Mouse (Mus musculus): Measurements from ENCODE around the gene F11r.
"Not testable (repeated sequence)": the region's sequence is repeated elsewhere in the genome, so short reads cannot be mapped to it uniquely, and the experiment has no call there.

F11r gene

DNA sequence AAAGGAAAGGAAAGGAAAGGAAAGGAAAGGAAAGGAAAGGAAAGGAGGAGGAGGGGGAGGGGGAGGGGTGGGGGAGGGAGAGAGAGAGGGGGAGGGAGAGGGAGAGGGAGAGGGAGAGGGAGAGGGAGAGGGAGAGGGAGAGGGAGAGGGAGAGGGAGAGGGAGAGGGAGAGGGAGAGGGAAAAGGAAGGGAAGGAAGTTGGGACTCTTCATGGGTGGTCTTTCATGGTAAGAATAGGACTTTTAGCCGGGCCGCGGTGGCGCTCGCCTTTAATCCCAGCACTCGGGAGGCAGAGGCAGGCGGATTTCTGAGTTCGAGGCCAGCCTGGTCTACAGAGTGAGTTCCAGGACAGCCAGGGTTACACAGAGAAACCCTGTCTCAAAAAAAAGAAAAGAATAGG is 34.6 kb downstream of the F11r start:
- not testable (repeated sequence) for DNase-seq

DNA sequence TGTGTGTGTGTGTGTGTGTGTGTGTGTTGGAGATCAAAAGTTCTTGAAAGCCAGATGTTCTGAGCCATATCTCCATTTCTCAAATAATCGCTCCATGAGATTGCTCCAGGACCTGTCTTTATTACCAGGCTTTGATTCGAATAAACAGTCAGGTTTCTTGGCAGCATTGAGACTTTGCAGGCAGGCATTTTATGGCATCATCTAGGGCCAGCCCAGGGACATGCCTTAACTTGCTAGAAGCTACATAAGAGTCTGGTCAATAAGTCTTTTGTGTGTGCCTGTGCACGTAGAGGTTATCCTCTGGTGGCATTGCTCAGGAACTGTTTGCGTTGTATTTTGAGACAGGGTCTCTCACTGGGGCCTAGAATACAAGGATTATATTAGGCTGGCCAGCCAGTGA is 36.2 kb downstream of the F11r start:
- DNase-seq = no peak

GRCm38 (mm10) chr1:171473920-171474640 is 36.7 kb downstream of the F11r start:
- no peak for DNase-seq

DNA sequence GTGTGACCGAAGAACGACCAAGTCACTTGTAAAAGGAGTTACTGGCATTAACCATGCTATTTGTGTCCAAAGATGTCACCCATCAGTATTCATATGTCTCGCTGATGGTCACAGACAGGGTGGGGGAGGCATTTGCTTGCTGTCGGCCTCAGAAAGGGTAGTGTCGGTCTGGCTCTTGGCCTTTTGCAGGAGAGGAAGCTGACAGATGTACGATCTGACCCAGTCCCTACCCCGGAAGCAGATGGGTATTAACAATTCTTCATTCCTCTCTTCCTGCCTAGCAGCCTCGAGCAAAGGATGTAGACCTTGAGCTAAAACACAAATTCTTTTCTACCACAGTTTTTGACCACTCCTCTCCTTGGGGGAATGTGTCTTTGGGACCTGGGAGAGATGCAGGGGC is 39.8 kb downstream of the F11r start:
- DNase-seq = no peak

GRCm38 (mm10) chr1:171477758-171478545 is 40.6 kb downstream of the F11r start:
- DNase-seq = no peak

GRCm38 (mm10) chr1:171478968-171479367 is 41.6 kb downstream of the F11r start:
- DNase-seq = peak; percentile 47

DNA sequence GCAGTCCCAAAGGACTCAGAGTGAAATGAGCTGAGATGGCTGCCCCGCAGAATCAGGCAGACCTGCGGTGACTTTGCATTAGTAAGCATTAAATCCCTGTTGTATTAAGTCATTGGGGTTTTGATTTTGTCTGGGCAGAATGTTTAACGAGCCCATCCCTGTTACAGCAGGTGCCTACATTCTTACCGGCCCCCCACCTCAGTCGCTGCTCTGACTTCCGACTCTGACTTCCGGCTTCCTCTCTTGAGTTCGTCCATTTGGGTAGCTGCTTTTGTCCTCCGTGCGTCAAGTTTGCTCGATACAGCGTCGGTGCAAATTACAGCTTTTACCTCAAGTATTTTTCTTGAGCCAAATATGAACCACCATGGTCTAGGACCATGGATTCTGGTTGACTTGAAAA is 56.9 kb downstream of the F11r start:
- DNase-seq = no peak

GRCm38 (mm10) chr1:171495371-171495770 is 58.0 kb downstream of the F11r start:
- DNase-seq = no peak

DNA sequence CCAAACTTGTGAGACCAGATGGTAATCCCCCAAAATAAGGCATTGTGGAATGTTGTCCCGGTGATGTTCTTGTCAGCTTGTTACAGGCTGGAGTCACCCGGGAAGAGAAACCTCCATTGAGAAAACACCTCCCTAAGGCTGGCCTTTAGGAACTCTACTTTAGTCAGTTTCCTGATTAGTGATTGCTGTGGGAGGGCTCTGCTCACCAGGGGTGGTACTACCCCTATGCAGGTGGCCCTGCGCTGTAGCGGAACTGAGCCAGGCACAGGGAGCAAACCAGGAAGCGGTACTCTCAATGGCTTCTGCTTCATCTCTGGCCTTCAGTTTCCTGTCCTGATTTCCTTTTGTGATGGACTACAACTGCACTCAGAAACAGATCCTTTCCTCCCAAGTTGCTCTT is 62.5 kb downstream of the F11r start:
- DNase-seq = no peak

GRCm38 (mm10) chr1:171501016-171501610 is 63.8 kb downstream of the F11r start:
- no peak for DNase-seq

DNA sequence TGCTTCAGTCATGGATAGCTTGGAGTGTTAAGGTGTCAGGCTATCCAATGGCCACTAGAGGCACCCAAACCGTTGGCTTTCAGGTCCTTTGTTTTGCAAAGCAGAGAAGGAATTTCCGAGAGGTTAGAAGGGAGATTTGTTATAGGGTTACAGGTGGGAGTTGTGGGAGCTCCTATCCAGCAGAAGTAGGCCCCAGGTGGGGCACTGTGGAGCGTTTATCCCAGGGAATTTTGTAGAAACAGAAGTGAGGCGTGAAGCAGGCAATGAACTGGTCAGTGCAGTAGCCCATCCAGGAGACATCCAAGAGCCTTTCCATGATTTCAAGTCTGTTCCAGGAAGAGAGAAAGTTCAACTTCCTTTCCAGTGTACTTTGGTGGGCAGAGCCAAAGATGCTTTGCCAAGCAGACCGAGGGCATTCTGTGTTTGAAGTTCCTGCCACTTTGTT is 64.3 kb downstream of the F11r start:
- DNase-seq = no peak

DNA sequence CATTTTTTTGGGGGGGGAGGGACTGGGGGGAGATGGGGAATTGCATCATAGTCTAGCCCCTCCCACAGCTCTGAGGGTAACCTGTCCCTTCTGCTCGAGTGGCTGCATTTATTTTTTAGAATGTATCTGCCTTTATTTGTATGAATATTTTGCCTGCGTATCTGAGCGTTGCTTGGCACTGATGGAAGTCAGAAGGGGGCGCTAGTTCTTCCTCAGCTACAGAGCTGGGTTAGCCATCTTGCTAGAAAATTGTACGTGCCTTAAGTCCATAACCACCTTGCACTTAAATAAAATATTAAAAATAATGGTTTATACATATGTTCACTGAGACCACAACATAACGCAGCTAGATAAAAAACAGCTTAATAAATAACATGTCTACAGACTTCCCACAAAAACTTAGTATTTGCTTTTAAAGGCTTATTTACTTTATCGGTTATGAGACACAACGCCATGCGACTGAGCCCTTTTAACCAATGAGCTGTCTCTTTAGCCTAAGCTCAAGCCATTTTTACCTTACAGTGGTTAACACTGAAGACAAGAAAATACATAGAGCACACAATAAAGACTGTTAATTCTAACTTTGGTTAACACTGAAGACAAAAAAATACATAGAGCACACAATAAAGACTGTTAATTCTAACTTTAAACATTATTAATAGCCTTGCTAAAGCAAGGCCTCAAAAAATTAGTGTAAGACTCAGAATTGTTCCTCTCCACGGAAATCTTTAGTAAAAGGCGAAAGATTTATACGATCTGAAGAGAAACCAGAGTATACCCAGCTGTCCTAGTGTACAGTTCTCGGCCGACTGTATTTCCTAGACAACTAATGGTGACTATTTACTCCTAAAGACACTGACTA is 65.3 kb downstream of the F11r start:
- DNase-seq = peak; percentile 32

DNA sequence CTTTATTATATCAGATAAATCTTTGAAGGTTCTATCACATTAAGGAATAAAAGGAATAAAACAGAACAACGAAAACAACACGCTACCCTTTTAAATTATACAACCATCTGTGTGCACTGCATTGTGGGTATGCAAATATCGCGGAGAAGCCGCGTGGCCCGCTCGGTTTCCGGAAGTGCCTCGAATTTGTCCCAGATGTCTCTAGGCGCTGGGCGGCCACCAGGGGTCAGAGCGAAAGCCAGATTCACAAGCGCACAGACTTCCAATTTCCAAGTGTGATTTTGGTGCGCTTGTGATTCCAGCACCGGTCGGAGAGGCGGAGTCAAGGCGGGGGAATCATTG is 65.9 kb downstream of the F11r start, which contains the start of gene Alyref2:
Gene Alyref2 (plus strand): TSS at position 229 of the 342 bp plus-strand sequence.
- peak; percentile 86 for DNase-seq

- DNase-seq = peak; percentile 53
These were observed 66.4 kb downstream of the F11r start for GRCm38 (mm10) chr1:171503592-171504291.

DNA sequence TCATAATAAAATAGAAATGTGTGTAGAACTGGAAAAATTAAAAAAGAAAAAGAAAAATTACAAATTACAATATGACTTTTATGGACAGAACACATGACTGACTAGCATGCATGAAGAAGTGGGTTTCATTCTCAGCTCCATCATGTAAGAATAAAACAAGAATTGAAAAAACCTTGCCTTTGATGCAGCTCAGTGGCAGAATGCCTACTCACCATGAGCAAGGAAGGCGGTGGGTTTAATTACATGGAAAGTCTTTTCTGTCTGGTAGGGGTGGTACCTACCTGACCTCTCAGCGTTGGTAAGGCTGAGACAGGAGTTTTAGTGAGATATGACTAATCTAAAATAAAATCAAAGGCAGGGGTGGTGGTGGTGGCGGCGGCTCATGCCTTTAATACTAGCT is 67.3 kb downstream of the F11r start:
- no peak for DNase-seq

DNA sequence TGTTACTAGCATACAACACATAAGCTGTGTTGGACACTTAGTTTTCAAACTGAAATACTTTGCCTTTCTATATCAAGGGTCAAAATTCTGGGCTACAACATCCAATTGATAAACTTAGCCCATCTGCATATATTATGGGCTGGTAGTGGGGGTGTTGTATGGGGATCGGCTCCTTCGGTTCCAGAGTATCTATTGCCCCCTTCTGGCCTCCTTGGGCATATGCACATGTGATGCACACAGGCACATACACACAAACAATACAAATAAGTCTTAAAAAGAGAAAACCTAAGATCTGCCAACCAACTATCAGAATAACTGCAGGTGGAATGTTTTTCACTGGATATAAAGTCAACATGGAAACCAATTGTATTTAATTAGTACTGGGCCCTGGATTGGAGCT is 75.9 kb downstream of the F11r start:
- no peak for DNase-seq

GRCm38 (mm10) chr1:171513760-171514159 is 76.4 kb downstream of the F11r start:
- no peak for DNase-seq
